Mouse (Mus musculus) left cerebral cortex, adult 2 months (tissue): Measurements from ENCODE around the gene Ly75. TPM values are rescaled to one million over a fixed set of nuclear protein-coding genes. Genes with fewer than 3 reads are reported as not detected.

Experiments
- DNase-seq, 2 experiments: peaks; one replicate each; pipeline ENCODE4 v3.0.0; 2021 to 2022; ENCODE audit warnings: low spot score in 2 of 2, mixed read lengths in 1 of 2; ENCODE audit errors: extremely low spot score in 1 of 2
- H3K27ac ChIP-seq: fragments of 200-600 bp; 2 replicates; pipeline ENCODE4 v1.8.1; 2022
- H3K4me3 ChIP-seq: fragments of 200-600 bp; 2 replicates; pipeline ENCODE4 v1.8.1; 2022
- CTCF ChIP-seq: fragments of 200-600 bp; IDR thresholded peaks from 2 replicates; pipeline ENCODE4 v1.8.1; 2022; ENCODE audit warnings: antibody characterized with exemption, mild to moderate bottlenecking, moderate library complexity
- intact Hi-C: fragments of 180-260 bp; cut with DNase I; formaldehyde crosslinking; loops from one replicate; pipeline ENCODE4 v1.15.1; 2025
- total RNA-seq, 2 experiments: library from RNA; stranded (reverse); gene quantifications; 2 replicates each; pipeline ENCODE4 v1.2.3; 2021

The Ly75 gene
- total RNA-seq, 2 experiments from 2014 or later, result 0.68 to 0.91 TPM

DNA sequence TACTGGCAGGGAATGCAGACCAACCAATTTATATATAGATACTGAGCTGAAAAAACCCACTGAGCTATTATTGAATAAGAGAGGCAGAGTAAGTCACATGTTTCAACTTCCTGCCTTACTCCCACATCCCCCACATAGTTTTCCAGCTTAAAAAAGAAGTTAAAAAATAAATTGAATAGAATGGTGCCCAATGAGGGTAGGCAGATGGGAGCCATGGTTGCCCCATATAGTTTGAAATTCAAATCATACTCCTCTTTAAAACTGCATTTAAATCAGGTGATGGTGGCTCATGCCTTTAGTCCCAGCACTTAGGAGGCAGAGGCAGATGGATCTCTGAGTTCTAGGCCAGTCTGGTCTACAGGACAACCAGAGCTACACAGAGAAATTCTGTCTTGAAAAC is 129.6 kb downstream of the Ly75 start:
- H3K4me3 ChIP-seq, result no peak overlapping the region
- H3K27ac ChIP-seq, result no peak overlapping the region
- DNase-seq, result no peak
- intact Hi-C loops, result no loop called here
- TF ChIP-seq CTCF, result no peak

DNA sequence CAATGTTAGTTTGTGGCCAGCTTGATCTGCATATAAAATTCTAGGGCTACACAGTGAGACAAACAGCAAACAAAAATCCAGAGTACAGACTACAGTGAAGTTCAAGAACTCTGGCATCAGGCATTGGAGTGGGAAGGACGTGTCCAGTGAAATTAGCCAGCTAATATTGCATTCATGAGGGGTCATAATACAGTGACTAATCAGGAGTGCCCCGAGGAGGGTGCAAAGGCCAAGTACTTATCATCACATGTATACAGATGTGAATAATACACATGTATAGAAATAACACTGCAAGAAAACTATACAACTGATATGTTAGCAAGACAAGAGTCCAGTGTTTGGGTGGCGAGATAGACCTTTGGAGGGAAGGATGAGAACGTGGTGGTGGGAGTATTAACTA is 130.3 kb downstream of the Ly75 start:
- Histone ChIP-seq H3K4me3 (no peak overlapping the region), H3K27ac (no peak overlapping the region)
- DNase-seq, result no peak
- no peak for TF ChIP-seq CTCF
- intact Hi-C loops, result no loop called here

Other genes with a start within 250 kb of the Ly75 start
- gene Baz2b, start 173.5 kb downstream of the Ly75 start, total RNA-seq, result 10 to 100 TPM; 64.2 to 67.9 TPM
- 10 to 100 TPM; 60.3 to 60.7 TPM for gene March7, start 173.4 kb downstream of the Ly75 start, total RNA-seq
- 10 to 100 TPM; 18.2 to 19.2 TPM for gene Cd302, start 98.8 kb downstream of the Ly75 start, total RNA-seq
- gene Pla2r1, start 170.0 kb upstream of the Ly75 start, total RNA-seq, result under 1 TPM; 0.23 to 0.28 TPM